Mouse (Mus musculus) midbrain, embryonic 13.5 days (tissue): ENCODE measurements around the gene B4galt2. TPM values are rescaled to one million over a fixed set of nuclear protein-coding genes. Genes with fewer than 3 reads are reported as not detected.

Experiments
- ATAC-seq: fragments of 200-750 bp; cut with Nextera tagmentation; 2 replicates; pipeline ENCODE4 v1.8.0; 2017; ENCODE audit warnings: mild to moderate bottlenecking, moderate TSS enrichment, moderate library complexity
- H3K27ac ChIP-seq: fragments of 300-500 bp; sonication (generic); 2 replicates; pipeline ENCODE4 v1.5.1; 2015; ENCODE audit warnings: inconsistent platforms, mild to moderate bottlenecking, moderate library complexity
- H3K27me3 ChIP-seq: fragments of 300-500 bp; sonication (generic); 2 replicates; pipeline ENCODE4 v1.6.1; 2015; ENCODE audit warnings: mild to moderate bottlenecking, inconsistent platforms
- H3K36me3 ChIP-seq: fragments of 300-500 bp; sonication (generic); 2 replicates; pipeline ENCODE4 v1.6.1; 2015; ENCODE audit warnings: mild to moderate bottlenecking, inconsistent platforms
- H3K4me1 ChIP-seq: fragments of 300-500 bp; sonication (generic); replicated peaks from 2 replicates; pipeline ENCODE4 v1.6.1; 2015; ENCODE audit warnings: inconsistent platforms
- H3K4me2 ChIP-seq: fragments of 300-500 bp; sonication (generic); replicated peaks from 2 replicates; pipeline ENCODE4 v1.6.1; 2015; ENCODE audit warnings: moderate library complexity, mild to moderate bottlenecking, inconsistent platforms
- H3K4me3 ChIP-seq: fragments of 300-500 bp; sonication (generic); replicated peaks from 2 replicates; pipeline ENCODE4 v1.5.1; 2015; ENCODE audit warnings: mild to moderate bottlenecking, inconsistent platforms
- H3K9ac ChIP-seq: fragments of 300-500 bp; sonication (generic); replicated peaks from 2 replicates; pipeline ENCODE4 v1.6.1; 2015; ENCODE audit warnings: mild to moderate bottlenecking, inconsistent platforms
- H3K9me3 ChIP-seq: fragments of 300-500 bp; sonication (generic); 2 replicates; pipeline ENCODE4 v1.6.1; 2016; ENCODE audit warnings: mild to moderate bottlenecking, inconsistent platforms
- WGBS: fragments of 180-500 bp; shearing (Covaris S2); methylation state at CpG from one replicate; pipeline ENCODE4 v1.1.7; 2015; 5-methylcytosine and 5-hydroxymethylcytosine counted together
- polyA plus RNA-seq: library from polyadenylated mRNA; unstranded; fragments of >200 nt; fragmentation: Nextera tagmentation; extraction: Ambion mirVana; gene quantifications from 2 replicates; pipeline ENCODE4 v1.2.1, GENCODE M21; 2015

Gene B4galt2
- 42.7 and 42.8 TPM in 2 replicates for polyA plus RNA-seq

- peak within 1 kb of the TSS; percentile 88 for H3K4me2 ChIP-seq
- under 1% methylated on average over 97 of the region's 103 CpGs for WGBS
- peak within 1 kb of the TSS; percentile 83 for H3K4me3 ChIP-seq
- H3K4me1 ChIP-seq = peaks cover 81% of the 10 kb centered on the region
- H3K36me3 ChIP-seq = peaks cover 41% of the 10 kb centered on the region
- H3K9ac ChIP-seq = peak within 1 kb of the TSS; percentile 94
- no peaks in the 10 kb centered on the region for H3K9me3 ChIP-seq
- ATAC-seq = peak; percentile 44
- H3K27me3 ChIP-seq = no peaks in the 10 kb centered on the region
- H3K27ac ChIP-seq = peak within 1 kb of the TSS; percentile 84
Measured at GRCm38 (mm10) chr4:117882701-117883691, at the start of gene B4galt2. B4galt2 (minus strand) TSS chr4:117883487.

DNA sequence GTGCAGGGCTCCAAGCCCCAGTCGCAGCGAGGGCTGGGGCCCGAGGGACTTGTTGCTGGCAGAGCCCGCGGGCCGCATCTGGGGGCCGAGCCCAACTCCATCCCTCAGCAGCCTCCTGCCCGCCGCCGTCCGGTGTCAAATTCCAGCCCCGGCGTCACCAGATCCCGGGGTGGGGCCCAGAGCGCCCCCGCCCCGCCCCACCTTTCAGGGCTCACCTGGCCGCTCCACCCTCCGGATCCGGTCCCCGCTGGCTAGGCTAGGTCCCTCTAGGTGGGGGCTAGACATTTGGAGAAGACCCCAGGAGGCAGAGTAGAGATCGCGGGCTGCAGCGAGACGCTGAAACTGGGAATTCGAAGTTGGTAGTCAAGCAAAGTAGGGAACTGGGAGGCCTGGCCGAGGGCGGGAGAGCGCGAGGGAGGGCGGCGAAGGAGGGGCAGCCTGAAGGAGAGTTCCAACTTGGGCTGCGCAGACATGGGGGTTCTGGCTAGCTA lies 46.1 kb upstream of the B4galt2 start, which contains the start of gene Artn:
TSS of gene Artn (minus strand) at position 373 of the 491 bp plus-strand sequence.
- no peak within 1 kb of the TSS; the same call in 1 of the 2 replicates for H3K9ac ChIP-seq
- WGBS = under 1% methylated on average over 24 of the region's 33 CpGs
- H3K4me3 ChIP-seq = peak within 1 kb of the TSS; percentile 30
- ATAC-seq = no peak
- peaks cover 4% of the 10 kb centered on the region; the same call in 1 of the 2 replicates for H3K36me3 ChIP-seq
- H3K4me1 ChIP-seq = peaks cover 35% of the 10 kb centered on the region
- H3K4me2 ChIP-seq = peak within 1 kb of the TSS; percentile 59
- H3K27me3 ChIP-seq = peaks cover 64% of the 10 kb centered on the region
- no peaks in the 10 kb centered on the region for H3K9me3 ChIP-seq
- H3K27ac ChIP-seq = no peak within 1 kb of the TSS

DNA sequence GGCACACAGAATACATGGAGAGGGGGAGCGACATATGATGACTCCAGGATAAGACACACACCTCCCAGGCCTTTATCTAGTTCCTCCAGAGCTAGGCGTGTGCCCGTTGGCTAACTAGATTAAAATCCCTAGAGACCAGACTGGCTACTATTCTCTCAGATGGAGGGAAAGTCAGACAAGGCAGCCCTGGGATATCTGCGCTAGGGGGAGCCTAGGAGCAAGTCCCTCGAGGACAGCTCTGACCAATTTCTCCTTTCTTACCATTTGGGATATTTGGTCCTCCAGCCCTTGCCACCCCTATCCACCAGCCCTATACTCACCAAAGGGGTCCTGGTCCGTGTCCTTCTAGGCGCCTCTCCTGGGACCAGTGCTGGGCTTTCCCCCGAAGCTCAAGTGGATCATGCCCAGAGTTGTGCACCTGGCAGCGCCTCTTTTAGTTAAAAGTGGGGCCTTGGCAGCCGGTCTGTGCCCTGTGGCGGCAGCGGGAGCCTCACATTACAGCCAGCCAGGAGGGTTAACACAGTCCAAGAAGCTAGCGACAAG lies 45.5 kb upstream of the B4galt2 start:
- H3K9ac ChIP-seq = no peak overlapping the region; the same call in 1 of the 2 replicates
- peak overlapping the region; percentile 59 for H3K4me2 ChIP-seq
- ATAC-seq = peak; percentile 12
- H3K4me3 ChIP-seq = peak overlapping the region; percentile 30
- H3K9me3 ChIP-seq = no peaks in the 10 kb centered on the region
- H3K27ac ChIP-seq = no peak overlapping the region
- peaks cover 4% of the 10 kb centered on the region; the same call in 1 of the 2 replicates for H3K36me3 ChIP-seq
- H3K27me3 ChIP-seq = peaks cover 70% of the 10 kb centered on the region
- peaks cover 35% of the 10 kb centered on the region for H3K4me1 ChIP-seq
- 1% methylated on average over 13 of the region's 13 CpGs for WGBS

GRCm38 (mm10) chr4:117928234-117928633 lies 44.9 kb upstream of the B4galt2 start:
- ATAC-seq = peak; percentile 31
- Histone ChIP-seq H3K9me3 (no peaks in the 10 kb centered on the region), H3K27ac (no peak overlapping the region), H3K4me2 (no peak overlapping the region), H3K27me3 (peaks cover 74% of the 10 kb centered on the region), H3K4me3 (no peak overlapping the region), H3K36me3 (peaks cover 4% of the 10 kb centered on the region; the same call in 1 of the 2 replicates), H3K4me1 (peaks cover 35% of the 10 kb centered on the region), H3K9ac (no peak overlapping the region)
- 10% methylated on average over 6 of the region's 6 CpGs for WGBS

- Histone ChIP-seq H3K9ac (peak overlapping the region; percentile 70), H3K27ac (no peak overlapping the region), H3K4me3 (peak overlapping the region; percentile 50), H3K36me3 (no peaks in the 10 kb centered on the region), H3K9me3 (no peaks in the 10 kb centered on the region), H3K4me2 (peak overlapping the region; percentile 88), H3K4me1 (peaks cover 35% of the 10 kb centered on the region), H3K27me3 (peaks cover 76% of the 10 kb centered on the region)
- WGBS = 1% methylated on average over 71 of the region's 71 CpGs
- ATAC-seq = peak; percentile 82
Measured at GRCm38 (mm10) chr4:117926545-117927482, 43.5 kb upstream of the B4galt2 start.

DNA sequence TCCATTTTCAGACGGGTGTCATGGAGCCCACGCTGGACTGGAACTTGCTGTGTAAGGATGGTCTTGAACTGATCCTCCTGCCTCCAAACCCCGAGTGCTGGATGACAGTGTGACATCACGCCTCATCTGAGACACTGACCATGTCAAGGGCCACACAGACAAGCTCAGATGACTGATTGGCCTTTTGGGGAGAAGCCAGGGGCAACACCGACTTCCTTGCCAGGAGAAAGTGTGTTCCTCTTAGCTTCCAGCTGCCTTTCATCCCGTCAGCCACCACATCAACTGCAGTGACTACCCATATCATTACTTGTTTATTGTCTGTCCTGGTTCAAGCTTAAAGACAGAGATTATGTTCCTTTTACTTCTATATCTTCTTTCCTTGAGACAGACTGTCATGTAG lies 41.6 kb upstream of the B4galt2 start:
- peaks cover 68% of the 10 kb centered on the region for H3K27me3 ChIP-seq
- no peak overlapping the region for H3K27ac ChIP-seq
- H3K4me1 ChIP-seq = peaks cover 35% of the 10 kb centered on the region
- H3K9me3 ChIP-seq = no peaks in the 10 kb centered on the region
- H3K9ac ChIP-seq = no peak overlapping the region
- no peaks in the 10 kb centered on the region for H3K36me3 ChIP-seq
- ATAC-seq = no peak
- WGBS = 71% methylated on average over 5 of the region's 6 CpGs
- H3K4me3 ChIP-seq = no peak overlapping the region
- no peak overlapping the region for H3K4me2 ChIP-seq

DNA sequence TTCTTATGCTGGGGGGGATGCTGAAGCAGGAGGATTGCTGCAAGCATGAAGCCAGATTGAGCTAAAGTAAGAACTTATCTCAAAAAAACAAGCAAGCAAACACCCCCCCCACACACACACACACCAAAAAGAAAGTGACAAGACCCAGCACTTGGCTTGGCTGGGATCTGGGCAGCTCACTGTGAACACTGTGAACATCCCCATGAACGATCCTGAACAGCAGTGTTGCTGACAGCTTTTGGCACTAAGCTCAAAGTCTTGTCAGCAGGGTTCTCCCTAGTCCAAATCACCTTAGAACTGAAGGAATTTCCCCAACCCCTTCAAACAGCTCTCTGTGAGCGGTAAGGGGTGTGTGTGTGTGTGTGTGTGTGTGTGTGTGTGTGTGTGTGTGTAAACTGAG lies 40.2 kb upstream of the B4galt2 start:
- Histone ChIP-seq H3K4me3 (no peak overlapping the region), H3K9me3 (no peaks in the 10 kb centered on the region), H3K27me3 (peaks cover 54% of the 10 kb centered on the region), H3K4me2 (no peak overlapping the region), H3K27ac (no peak overlapping the region), H3K4me1 (peaks cover 20% of the 10 kb centered on the region), H3K9ac (no peak overlapping the region), H3K36me3 (no peaks in the 10 kb centered on the region)
- no peak for ATAC-seq
- 50% methylated on average over 2 of the region's 2 CpGs for WGBS

- ATAC-seq = no peak
- WGBS = 93% methylated on average over 2 of the region's 2 CpGs
- no peak overlapping the region for H3K4me3 ChIP-seq
- H3K9ac ChIP-seq = no peak overlapping the region
- H3K36me3 ChIP-seq = no peaks in the 10 kb centered on the region
- no peak overlapping the region for H3K4me2 ChIP-seq
- H3K9me3 ChIP-seq = no peaks in the 10 kb centered on the region
- no peak overlapping the region for H3K27ac ChIP-seq
- peaks cover 2% of the 10 kb centered on the region for H3K4me1 ChIP-seq
- H3K27me3 ChIP-seq = peaks cover 33% of the 10 kb centered on the region
Measured at GRCm38 (mm10) chr4:117921358-117921757, 38.1 kb upstream of the B4galt2 start.

- 95% methylated on average over 5 of the region's 5 CpGs for WGBS
- no peak for ATAC-seq
- Histone ChIP-seq H3K9ac (no peak overlapping the region), H3K4me1 (peaks cover 14% of the 10 kb centered on the region), H3K27me3 (peaks cover 8% of the 10 kb centered on the region; the same call in 1 of the 2 replicates), H3K4me2 (no peak overlapping the region), H3K9me3 (no peaks in the 10 kb centered on the region), H3K27ac (no peak overlapping the region), H3K36me3 (no peaks in the 10 kb centered on the region), H3K4me3 (no peak overlapping the region)
Measured at GRCm38 (mm10) chr4:117918762-117919161, 35.5 kb upstream of the B4galt2 start.

DNA sequence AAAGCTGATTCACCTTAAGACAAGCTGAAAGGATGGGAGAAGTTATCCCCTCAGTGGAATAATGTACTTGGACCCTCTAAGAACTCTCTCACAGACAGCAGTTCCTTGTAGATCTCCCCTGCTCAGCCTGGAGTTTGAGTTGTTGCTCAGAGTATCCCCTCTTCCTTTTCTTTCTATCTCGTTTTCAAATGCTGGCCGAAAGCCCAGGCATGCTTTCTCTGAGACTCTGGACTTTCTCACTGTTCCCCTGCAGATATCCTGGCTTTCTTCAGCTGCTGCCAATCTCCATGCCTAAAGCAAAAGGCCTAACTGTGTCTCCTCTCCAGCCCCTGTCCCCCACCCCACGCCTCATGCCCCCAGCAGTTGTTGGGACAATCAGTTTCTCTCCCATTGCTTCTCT lies 35.0 kb upstream of the B4galt2 start:
- ATAC-seq = no peak
- Histone ChIP-seq H3K27ac (no peak overlapping the region), H3K4me1 (peaks cover 19% of the 10 kb centered on the region), H3K4me3 (no peak overlapping the region), H3K36me3 (no peaks in the 10 kb centered on the region), H3K27me3 (0 out of 2 replicates have a peak, but pooled peaks cover 4% of the 10 kb centered on the region), H3K9ac (no peak overlapping the region), H3K4me2 (no peak overlapping the region), H3K9me3 (no peaks in the 10 kb centered on the region)
- 77% methylated on average over 3 of the region's 3 CpGs for WGBS

- no peak overlapping the region for H3K4me2 ChIP-seq
- no peak overlapping the region for H3K27ac ChIP-seq
- peaks cover 23% of the 10 kb centered on the region for H3K4me1 ChIP-seq
- H3K4me3 ChIP-seq = no peak overlapping the region
- H3K27me3 ChIP-seq = 0 out of 2 replicates have a peak, but pooled peaks cover 4% of the 10 kb centered on the region
- 95% methylated on average over 4 of the region's 4 CpGs for WGBS
- H3K9me3 ChIP-seq = no peaks in the 10 kb centered on the region
- no peak overlapping the region for H3K9ac ChIP-seq
- ATAC-seq = no peak
- H3K36me3 ChIP-seq = no peaks in the 10 kb centered on the region
Measured at GRCm38 (mm10) chr4:117917847-117918246, 34.6 kb upstream of the B4galt2 start.
